Mouse (Mus musculus) megakaryocyte, embryonic 14.5 days (primary cell): Measurements from ENCODE around the gene Ptprr.

Experiments used
- FLI1 ChIP-seq: IDR thresholded peaks from 2 replicates; pipeline ENCODE4 v1.6.1; 2012; ENCODE audit warnings: low read length, inconsistent platforms, mixed read lengths
- GATA1 ChIP-seq: IDR thresholded peaks from 3 replicates; pipeline ENCODE4 v1.6.1; 2012; ENCODE audit warnings: mixed read lengths, low read length, inconsistent platforms, borderline replicate concordance

DNA sequence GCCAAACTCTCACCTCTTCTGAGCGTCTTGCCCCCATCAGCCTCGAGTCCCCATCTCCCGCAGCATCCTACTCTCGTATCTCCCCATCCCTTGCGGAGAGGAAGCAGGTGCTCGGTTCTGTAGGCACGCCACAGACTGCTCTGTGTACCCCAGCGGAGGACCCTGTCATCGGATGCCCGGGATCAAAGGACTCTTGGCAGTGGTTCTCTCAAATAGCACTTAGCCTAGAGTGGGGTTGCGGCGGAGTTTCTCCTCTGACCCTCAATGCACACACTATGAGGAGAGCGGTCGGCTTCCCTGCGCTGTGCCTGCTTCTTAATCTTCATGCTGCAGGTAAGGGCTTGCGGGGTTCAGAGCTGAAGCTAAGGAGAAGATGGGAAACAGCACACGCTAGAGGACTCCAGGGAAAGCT is 473 bp downstream of the Ptprr start:
- TF ChIP-seq FLI1 (no peak), GATA1 (no peak)
